Mouse (Mus musculus) embryonic facial prominence, embryonic 14.5 days (tissue): ENCODE measurements around the gene Cage1. TPM values are rescaled to one million over a fixed set of nuclear protein-coding genes. Genes with fewer than 3 reads are reported as not detected.
A peak's percentile ranks its signal among the peaks of the same experiment; 100 is the strongest.

Experiments used
- ATAC-seq: fragments of 200-750 bp; cut with Nextera tagmentation; 2 replicates; pipeline ENCODE4 v1.8.0; 2017; ENCODE audit warnings: low read depth, moderate number of reproducible peaks, moderate TSS enrichment
- DNase-seq: peaks from one replicate; pipeline ENCODE4 v3.0.0-alpha.2; 2015; ENCODE audit warnings: low spot score
- H3K27ac ChIP-seq: fragments of 300-500 bp; sonication (generic); replicated peaks from 2 replicates; pipeline ENCODE4 v1.5.1; 2014; ENCODE audit warnings: low read depth, mild to moderate bottlenecking, low read length, moderate library complexity
- H3K27me3 ChIP-seq: fragments of 300-500 bp; sonication (generic); replicated peaks from 2 replicates; pipeline ENCODE4 v1.6.1; 2014; ENCODE audit warnings: low read length; ENCODE audit not compliant: control insufficient read depth, insufficient read depth
- H3K36me3 ChIP-seq: fragments of 300-500 bp; sonication (generic); 2 replicates; pipeline ENCODE4 v1.6.1; 2014; ENCODE audit warnings: low read length, mixed read lengths; ENCODE audit not compliant: control insufficient read depth, insufficient read depth
- H3K4me1 ChIP-seq: fragments of 300-500 bp; sonication (generic); 2 replicates; pipeline ENCODE4 v1.6.1; 2014; ENCODE audit warnings: antibody characterized with exemption, low read length; ENCODE audit not compliant: control insufficient read depth, insufficient read depth
- H3K4me2 ChIP-seq: fragments of 300-500 bp; sonication (generic); 2 replicates; pipeline ENCODE4 v1.6.1; 2014; ENCODE audit warnings: low read depth, mild to moderate bottlenecking, low read length, moderate library complexity, mixed read lengths
- H3K4me3 ChIP-seq: fragments of 300-500 bp; sonication (generic); 2 replicates; pipeline ENCODE4 v1.5.1; 2014; ENCODE audit warnings: low read depth, mild to moderate bottlenecking, low read length
- H3K9ac ChIP-seq: fragments of 300-500 bp; sonication (generic); 2 replicates; pipeline ENCODE4 v1.6.1; 2014; ENCODE audit warnings: low read depth, mild to moderate bottlenecking, low read length, moderate library complexity, mixed read lengths
- H3K9me3 ChIP-seq: fragments of 300-500 bp; sonication (generic); 2 replicates; pipeline ENCODE4 v1.6.1; 2016; ENCODE audit warnings: low read length; ENCODE audit not compliant: control insufficient read depth
- WGBS: fragments of 180-500 bp; shearing (Covaris S2); extraction: QIAGEN DNeasy Blood & Tissue Kit; methylation state at CpG from one replicate; pipeline ENCODE4 v1.1.7; 2014; 5-methylcytosine and 5-hydroxymethylcytosine counted together
- polyA plus RNA-seq: library from polyadenylated mRNA; unstranded; fragments of >200 nt; fragmentation: Nextera tagmentation; extraction: Ambion mirVana; gene quantifications from 2 replicates; pipeline ENCODE4 v1.2.1, GENCODE M21; 2014

Cage1 gene
- polyA plus RNA-seq, 1 experiment from 2014 or later, result 0.86 TPM

- H3K4me1 ChIP-seq, result peaks cover 24% of the 10 kb centered on the region
- H3K9me3 ChIP-seq, result no peaks in the 10 kb centered on the region
- H3K9ac ChIP-seq, result no peak overlapping the region
- 47% methylated on average over 17 of the region's 17 CpGs for WGBS
- no peak overlapping the region for H3K4me3 ChIP-seq
- H3K27ac ChIP-seq, result no peak overlapping the region
- no peaks in the 10 kb centered on the region for H3K27me3 ChIP-seq
- no peak overlapping the region for H3K4me2 ChIP-seq
- DNase-seq, result no peak
- H3K36me3 ChIP-seq, result no peaks in the 10 kb centered on the region
- ATAC-seq, result no peak
These were observed 71.5 kb downstream of the Cage1 start for GRCm38 (mm10) chr13:37965126-37965914.

- Histone ChIP-seq H3K36me3 (no peaks in the 10 kb centered on the region), H3K4me1 (peaks cover 24% of the 10 kb centered on the region), H3K4me2 (peak overlapping the region; percentile 68), H3K27ac (no peak overlapping the region), H3K9me3 (no peaks in the 10 kb centered on the region), H3K27me3 (no peaks in the 10 kb centered on the region), H3K4me3 (peak overlapping the region; percentile 44), H3K9ac (peak overlapping the region; percentile 65)
- no peak for DNase-seq
- WGBS, result 43% methylated on average over 20 of the region's 20 CpGs
- ATAC-seq, result no peak
These were observed 72.5 kb downstream of the Cage1 start for GRCm38 (mm10) chr13:37964128-37965087.

- no peaks in the 10 kb centered on the region for H3K36me3 ChIP-seq
- DNase-seq, result peak; percentile 92
- H3K4me2 ChIP-seq, result peak overlapping the region; percentile 68
- peak overlapping the region; percentile 44 for H3K4me3 ChIP-seq
- peak; percentile 59; the same call in 1 of the 2 replicates for ATAC-seq
- no peaks in the 10 kb centered on the region for H3K27me3 ChIP-seq
- peaks cover 24% of the 10 kb centered on the region for H3K4me1 ChIP-seq
- under 1% methylated on average over 12 of the region's 12 CpGs for WGBS
- peaks cover 2% of the 10 kb centered on the region; the same call in 1 of the 2 replicates for H3K9me3 ChIP-seq
- H3K9ac ChIP-seq, result peak overlapping the region; percentile 65
- H3K27ac ChIP-seq, result no peak overlapping the region
These were observed 73.4 kb downstream of the Cage1 start for GRCm38 (mm10) chr13:37963354-37964007.

GRCm38 (mm10) chr13:37962541-37962940 is 74.3 kb downstream of the Cage1 start:
- no peak for ATAC-seq
- H3K27ac ChIP-seq, result no peak overlapping the region

GRCm38 (mm10) chr13:37959936-37960335 is 76.9 kb downstream of the Cage1 start:
- no peak overlapping the region for H3K9ac ChIP-seq
- H3K27me3 ChIP-seq, result no peaks in the 10 kb centered on the region
- no peak overlapping the region for H3K4me2 ChIP-seq
- H3K36me3 ChIP-seq, result no peaks in the 10 kb centered on the region
- H3K9me3 ChIP-seq, result peaks cover 7% of the 10 kb centered on the region; the same call in 1 of the 2 replicates
- ATAC-seq (no peak), DNase-seq (no peak)
- no peak overlapping the region for H3K4me3 ChIP-seq
- peaks cover 12% of the 10 kb centered on the region for H3K4me1 ChIP-seq
- WGBS, result 90% methylated on average over 7 of the region's 7 CpGs
- no peak overlapping the region for H3K27ac ChIP-seq

More at GRCm38 (mm10) chr13:37962541-37962940, 74.3 kb downstream of the Cage1 start:
- Histone ChIP-seq H3K4me2 (no peak overlapping the region), H3K9ac (no peak overlapping the region), H3K4me1 (peaks cover 23% of the 10 kb centered on the region), H3K27me3 (no peaks in the 10 kb centered on the region), H3K4me3 (no peak overlapping the region), H3K9me3 (peaks cover 7% of the 10 kb centered on the region; the same call in 1 of the 2 replicates), H3K36me3 (no peaks in the 10 kb centered on the region)
- 72% methylated on average over 9 of the region's 9 CpGs for WGBS
- DNase-seq, result no peak

GRCm38 (mm10) chr13:37959239-37959907 is 77.5 kb downstream of the Cage1 start:
- 80% methylated on average over 15 of the region's 15 CpGs for WGBS
- Histone ChIP-seq H3K9me3 (peaks cover 7% of the 10 kb centered on the region; the same call in 1 of the 2 replicates), H3K9ac (no peak overlapping the region), H3K36me3 (no peaks in the 10 kb centered on the region), H3K4me1 (peaks cover 8% of the 10 kb centered on the region), H3K4me3 (no peak overlapping the region), H3K4me2 (no peak overlapping the region), H3K27me3 (no peaks in the 10 kb centered on the region), H3K27ac (no peak overlapping the region)
- ATAC-seq, result no peak
- peak; percentile 44 for DNase-seq

- ATAC-seq (no peak), DNase-seq (no peak)
- no peak overlapping the region for H3K4me2 ChIP-seq
- H3K4me3 ChIP-seq, result no peak overlapping the region
- H3K27me3 ChIP-seq, result no peaks in the 10 kb centered on the region
- no peak overlapping the region for H3K27ac ChIP-seq
- H3K4me1 ChIP-seq, result peaks cover under 1% of the 10 kb centered on the region; the same call in 1 of the 2 replicates
- no peaks in the 10 kb centered on the region for H3K36me3 ChIP-seq
- no peak overlapping the region for H3K9ac ChIP-seq
- WGBS, result 90% methylated on average over 18 of the region's 18 CpGs
- peaks cover 7% of the 10 kb centered on the region; the same call in 1 of the 2 replicates for H3K9me3 ChIP-seq
These were observed 78.2 kb downstream of the Cage1 start for GRCm38 (mm10) chr13:37958498-37959238.
